Mouse (Mus musculus): ENCODE measurements at regions not wholly inside any gene's neighbourhood (a gene's known extent, or its start where the extent isn't known, plus 50 kb on each side); places are given as distances from the start of the nearest gene placed in this dataset.

GRCm38 (mm10) chr1:35452441-35453107 is 602.8 kb downstream of the Plekhb2 start:
- no peaks in the 10 kb centered on the region for H3K4me1 ChIP-seq
- no peaks in the 10 kb centered on the region for H3K36me3 ChIP-seq
- H3K9me3 ChIP-seq: no peaks in the 10 kb centered on the region
- no peaks in the 10 kb centered on the region for H3K27me3 ChIP-seq
- no peak for ATAC-seq (ENCODE audit: low FRiP score, low read depth)
- H3K27ac ChIP-seq (replicated peaks): no peak overlapping the region
- no peak overlapping the region for H3K4me3 ChIP-seq
- WGBS: 88% methylated on average over 19 of the region's 19 CpGs
- H3K9ac ChIP-seq (replicated peaks): no peak overlapping the region
- H3K4me2 ChIP-seq (replicated peaks): no peak overlapping the region

- H3K4me3 ChIP-seq: no peak overlapping the region
- 75% methylated on average over 9 of the region's 9 CpGs for WGBS
- H3K9ac ChIP-seq (replicated peaks): no peak overlapping the region
- H3K27me3 ChIP-seq: no peaks in the 10 kb centered on the region
- H3K36me3 ChIP-seq: no peaks in the 10 kb centered on the region
- no peak overlapping the region for H3K27ac ChIP-seq (replicated peaks)
- no peak for ATAC-seq (ENCODE audit: low FRiP score, low read depth)
- no peaks in the 10 kb centered on the region for H3K4me1 ChIP-seq
- no peak overlapping the region for H3K4me2 ChIP-seq (replicated peaks)
- no peaks in the 10 kb centered on the region for H3K9me3 ChIP-seq
Measured at GRCm38 (mm10) chr1:35457591-35457990, 607.8 kb downstream of the Plekhb2 start.

- no peak overlapping the region for H3K27ac ChIP-seq (replicated peaks)
- H3K9me3 ChIP-seq: no peaks in the 10 kb centered on the region
- no peaks in the 10 kb centered on the region for H3K36me3 ChIP-seq
- peaks cover 9% of the 10 kb centered on the region; the same call in 1 of the 2 replicates for H3K4me1 ChIP-seq
- no peak overlapping the region for H3K9ac ChIP-seq (replicated peaks)
- H3K4me2 ChIP-seq (replicated peaks): no peak overlapping the region
- no peak for ATAC-seq (ENCODE audit: low FRiP score, low read depth)
- no peaks in the 10 kb centered on the region for H3K27me3 ChIP-seq
- 50% methylated on average over 3 of the region's 3 CpGs for WGBS
- H3K4me3 ChIP-seq: no peak overlapping the region
Measured at GRCm38 (mm10) chr1:35465081-35465480, 603.1 kb upstream of the Hs6st1 start.

- Histone ChIP-seq H3K36me3 (no peaks in the 10 kb centered on the region), H3K27me3 (no peaks in the 10 kb centered on the region), H3K9ac (replicated peaks) (no peak overlapping the region), H3K4me2 (replicated peaks) (no peak overlapping the region), H3K4me1 (peaks cover 9% of the 10 kb centered on the region; the same call in 1 of the 2 replicates), H3K4me3 (no peak overlapping the region), H3K9me3 (peaks cover 14% of the 10 kb centered on the region), H3K27ac (replicated peaks) (no peak overlapping the region)
- WGBS: 47% methylated on average over 4 of the region's 4 CpGs
- 0 out of 2 replicates have a peak, but pooled peaks have one; percentile 56 for ATAC-seq (ENCODE audit: low FRiP score, low read depth)
Measured at GRCm38 (mm10) chr1:35469185-35469753, 598.9 kb upstream of the Hs6st1 start.

- no peaks in the 10 kb centered on the region for H3K4me1 ChIP-seq
- H3K27me3 ChIP-seq: no peaks in the 10 kb centered on the region
- no peak for ATAC-seq (ENCODE audit: low FRiP score, low read depth)
- no peaks in the 10 kb centered on the region for H3K36me3 ChIP-seq
- H3K27ac ChIP-seq (replicated peaks): no peak overlapping the region
- H3K4me2 ChIP-seq (replicated peaks): no peak overlapping the region
- H3K9ac ChIP-seq (replicated peaks): no peak overlapping the region
- no peak overlapping the region for H3K4me3 ChIP-seq
- peaks cover 16% of the 10 kb centered on the region; the same call in 1 of the 2 replicates for H3K9me3 ChIP-seq
- WGBS: 90% methylated on average over 1 of the region's 1 CpGs
Measured at GRCm38 (mm10) chr1:35478262-35478661, 589.9 kb upstream of the Hs6st1 start.

GRCm38 (mm10) chr1:35495963-35496362 is 572.2 kb upstream of the Hs6st1 start:
- ATAC-seq (ENCODE audit: low FRiP score, low read depth): no peak
- Histone ChIP-seq H3K9me3 (no peaks in the 10 kb centered on the region), H3K4me1 (no peaks in the 10 kb centered on the region), H3K4me2 (replicated peaks) (no peak overlapping the region), H3K27ac (replicated peaks) (no peak overlapping the region), H3K9ac (replicated peaks) (no peak overlapping the region), H3K4me3 (no peak overlapping the region), H3K27me3 (no peaks in the 10 kb centered on the region), H3K36me3 (no peaks in the 10 kb centered on the region)
- WGBS: 84% methylated on average over 5 of the region's 5 CpGs

GRCm38 (mm10) chr1:35522951-35523350 is 545.2 kb upstream of the Hs6st1 start:
- Histone ChIP-seq H3K4me3 (no peak overlapping the region), H3K27ac (replicated peaks) (no peak overlapping the region), H3K4me1 (no peaks in the 10 kb centered on the region), H3K9me3 (no peaks in the 10 kb centered on the region), H3K9ac (replicated peaks) (no peak overlapping the region), H3K36me3 (no peaks in the 10 kb centered on the region), H3K4me2 (replicated peaks) (no peak overlapping the region), H3K27me3 (no peaks in the 10 kb centered on the region)
- ATAC-seq (ENCODE audit: low FRiP score, low read depth): no peak
- whole genome bisulfite sequencing: 89% methylated on average over 5 of the region's 5 CpGs

- Histone ChIP-seq H3K9ac (replicated peaks) (no peak overlapping the region), H3K27ac (replicated peaks) (no peak overlapping the region), H3K27me3 (no peaks in the 10 kb centered on the region), H3K4me3 (no peak overlapping the region), H3K36me3 (no peaks in the 10 kb centered on the region), H3K9me3 (no peaks in the 10 kb centered on the region), H3K4me2 (replicated peaks) (no peak overlapping the region), H3K4me1 (no peaks in the 10 kb centered on the region)
- no peak for ATAC-seq (ENCODE audit: low FRiP score, low read depth)
- 81% methylated on average over 2 of the region's 2 CpGs for WGBS
Measured at GRCm38 (mm10) chr1:35523790-35524362, 544.3 kb upstream of the Hs6st1 start.

GRCm38 (mm10) chr1:35524788-35525187 is 543.4 kb upstream of the Hs6st1 start:
- no peaks in the 10 kb centered on the region for H3K36me3 ChIP-seq
- H3K9ac ChIP-seq (replicated peaks): no peak overlapping the region
- no peak overlapping the region for H3K27ac ChIP-seq (replicated peaks)
- no peaks in the 10 kb centered on the region for H3K27me3 ChIP-seq
- no peak overlapping the region for H3K4me3 ChIP-seq
- WGBS: 67% methylated on average over 5 of the region's 5 CpGs
- no peaks in the 10 kb centered on the region for H3K4me1 ChIP-seq
- no peaks in the 10 kb centered on the region for H3K9me3 ChIP-seq
- ATAC-seq (ENCODE audit: low FRiP score, low read depth): no peak
- no peak overlapping the region for H3K4me2 ChIP-seq (replicated peaks)

- ATAC-seq (ENCODE audit: low FRiP score, low read depth): no peak
- H3K4me3 ChIP-seq: no peak overlapping the region
Measured at GRCm38 (mm10) chr1:35527750-35528476, 540.3 kb upstream of the Hs6st1 start.

GRCm38 (mm10) chr1:35535470-35535869 is 532.7 kb upstream of the Hs6st1 start:
- H3K9ac ChIP-seq (replicated peaks): no peak overlapping the region
- H3K27me3 ChIP-seq: no peaks in the 10 kb centered on the region
- no peak overlapping the region for H3K27ac ChIP-seq (replicated peaks)
- no peaks in the 10 kb centered on the region for H3K4me1 ChIP-seq
- H3K9me3 ChIP-seq: no peaks in the 10 kb centered on the region
- no peaks in the 10 kb centered on the region for H3K36me3 ChIP-seq
- H3K4me3 ChIP-seq: no peak overlapping the region
- ATAC-seq (ENCODE audit: low FRiP score, low read depth): no peak
- no peak overlapping the region for H3K4me2 ChIP-seq (replicated peaks)

More at GRCm38 (mm10) chr1:35527750-35528476, 540.3 kb upstream of the Hs6st1 start:
- H3K4me1 ChIP-seq: no peaks in the 10 kb centered on the region
- no peak overlapping the region for H3K4me2 ChIP-seq (replicated peaks)
- H3K27me3 ChIP-seq: no peaks in the 10 kb centered on the region
- H3K27ac ChIP-seq (replicated peaks): no peak overlapping the region
- no peaks in the 10 kb centered on the region for H3K9me3 ChIP-seq
- WGBS: 87% methylated on average over 12 of the region's 12 CpGs
- no peak overlapping the region for H3K9ac ChIP-seq (replicated peaks)
- no peaks in the 10 kb centered on the region for H3K36me3 ChIP-seq

GRCm38 (mm10) chr1:35536276-35536675 is 531.9 kb upstream of the Hs6st1 start:
- H3K4me3 ChIP-seq: no peak overlapping the region
- no peak overlapping the region for H3K27ac ChIP-seq (replicated peaks)
- H3K4me2 ChIP-seq (replicated peaks): no peak overlapping the region
- H3K36me3 ChIP-seq: no peaks in the 10 kb centered on the region
- no peaks in the 10 kb centered on the region for H3K27me3 ChIP-seq
- WGBS: 91% methylated on average over 5 of the region's 5 CpGs
- no peak overlapping the region for H3K9ac ChIP-seq (replicated peaks)
- H3K4me1 ChIP-seq: no peaks in the 10 kb centered on the region
- H3K9me3 ChIP-seq: no peaks in the 10 kb centered on the region
- ATAC-seq (ENCODE audit: low FRiP score, low read depth): no peak

All from midbrain, embryonic 12.5 days (tissue).